Mouse (Mus musculus) limb, embryonic 14.5 days (tissue): ENCODE results near the gene Col26a1. TPM values are rescaled to one million over a fixed set of nuclear protein-coding genes. Genes with fewer than 3 reads are reported as not detected.

Experiments used
- ATAC-seq: fragments of 200-750 bp; cut with Nextera tagmentation; 2 replicates; pipeline ENCODE4 v1.8.0; 2017; ENCODE audit warnings: low read depth, moderate number of reproducible peaks, moderate TSS enrichment; ENCODE audit not compliant: low FRiP score
- DNase-seq: peaks from one replicate; pipeline ENCODE4 v3.0.0-alpha.2; 2015; ENCODE audit warnings: low spot score
- H3K27ac ChIP-seq: fragments of 300-500 bp; sonication (generic); replicated peaks from 2 replicates; pipeline ENCODE4 v1.5.1; 2014; ENCODE audit warnings: low read depth, mild to moderate bottlenecking, low read length, moderate library complexity, mixed read lengths
- H3K27me3 ChIP-seq: fragments of 300-500 bp; sonication (generic); 2 replicates; pipeline ENCODE4 v1.6.1; 2014; ENCODE audit warnings: low read length, mixed read lengths; ENCODE audit not compliant: control insufficient read depth, insufficient read depth
- H3K36me3 ChIP-seq: fragments of 300-500 bp; sonication (generic); 2 replicates; pipeline ENCODE4 v1.6.1; 2014; ENCODE audit warnings: mild to moderate bottlenecking, low read length, moderate library complexity, mixed read lengths; ENCODE audit not compliant: control insufficient read depth, insufficient read depth
- H3K4me1 ChIP-seq: fragments of 300-500 bp; sonication (generic); 2 replicates; pipeline ENCODE4 v1.6.1; 2014; ENCODE audit warnings: antibody characterized with exemption, low read length, mixed read lengths; ENCODE audit not compliant: control insufficient read depth, insufficient read depth
- H3K4me2 ChIP-seq: fragments of 300-500 bp; sonication (generic); replicated peaks from 2 replicates; pipeline ENCODE4 v1.6.1; 2014; ENCODE audit warnings: low read depth, mild to moderate bottlenecking, low read length, moderate library complexity; ENCODE audit not compliant: severe bottlenecking
- H3K4me3 ChIP-seq: fragments of 300-500 bp; sonication (generic); replicated peaks from 2 replicates; pipeline ENCODE4 v1.5.1; 2014; ENCODE audit warnings: low read length
- H3K9ac ChIP-seq: fragments of 300-500 bp; sonication (generic); 2 replicates; pipeline ENCODE4 v1.6.1; 2014; ENCODE audit warnings: mild to moderate bottlenecking, low read depth, low read length, moderate library complexity; ENCODE audit not compliant: severe bottlenecking
- H3K9me3 ChIP-seq: fragments of 300-500 bp; sonication (generic); 2 replicates; pipeline ENCODE4 v1.6.1; 2016; ENCODE audit warnings: low read length; ENCODE audit not compliant: control insufficient read depth
- POLR2A ChIP-seq: fragments of 200-500 bp; IDR thresholded peaks from 2 replicates; pipeline ENCODE4 v1.8.0; 2012; ENCODE audit warnings: inconsistent platforms, mild to moderate bottlenecking, moderate library complexity, borderline replicate concordance; ENCODE audit not compliant: insufficient read depth, insufficient read length; ENCODE audit errors: extremely low read depth
- WGBS: fragments of 180-500 bp; shearing (Covaris S2); extraction: QIAGEN DNeasy Blood & Tissue Kit; methylation state at CpG from one replicate; pipeline ENCODE4 v1.1.7; 2014; 5-methylcytosine and 5-hydroxymethylcytosine counted together
- polyA plus RNA-seq, 2 experiments: library from polyadenylated mRNA; depleted of rRNA in 1 of 2; stranded (reverse) in 1 of 2; unstranded in 1 of 2; fragments of >200 nt; fragmentation: Nextera tagmentation in 1 of 2; extraction: Ambion mirVana in 1 of 2; gene quantifications; 2 replicates each; pipeline versions ENCODE4 v1.2.1 to v1.2.3; 2012 to 2014

The Col26a1 gene
- polyA plus RNA-seq, 2 experiments = 85.5 to 219 TPM

GRCm38 (mm10) chr5:136714232-136714875, 168.7 kb downstream of the Col26a1 start:
- Histone ChIP-seq H3K36me3 (no peaks in the 10 kb centered on the region), H3K4me3 (peak overlapping the region; percentile 5; the same call in 1 of the 2 replicates), H3K27me3 (no peaks in the 10 kb centered on the region; the same call in none of the 2 replicates), H3K27ac (no peak overlapping the region), H3K9ac (no peak overlapping the region), H3K9me3 (no peaks in the 10 kb centered on the region), H3K4me1 (peaks cover 17% of the 10 kb centered on the region), H3K4me2 (peak overlapping the region; percentile 37)
- WGBS = 28% methylated on average over 29 of the region's 32 CpGs
- ATAC-seq = no peak
- peak; percentile 52 for DNase-seq
- no peak for TF ChIP-seq POLR2A

DNA sequence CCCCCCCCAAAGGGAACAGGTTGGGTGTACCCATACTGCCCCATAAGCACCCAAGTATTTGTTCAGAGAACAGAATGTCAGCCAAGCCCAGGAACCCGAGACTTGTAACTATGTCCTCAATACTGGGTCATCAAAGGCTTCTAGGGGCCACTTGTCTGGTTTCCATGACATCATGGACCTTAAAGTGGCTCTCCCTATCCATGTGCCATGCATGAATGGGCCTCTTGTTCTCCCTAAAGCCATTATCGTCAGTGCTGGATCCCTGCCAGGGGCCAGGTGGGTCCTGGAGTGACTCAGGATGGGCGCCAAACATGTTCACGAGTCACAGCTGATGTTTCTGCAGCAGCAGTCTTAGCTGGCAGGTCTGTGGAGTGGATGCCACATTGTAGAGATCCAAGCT, 172.3 kb downstream of the Col26a1 start:
- DNase-seq (peak; percentile 21), ATAC-seq (no peak; the same call in 1 of the 2 replicates)
- H3K4me1 ChIP-seq = peaks cover 14% of the 10 kb centered on the region
- no peak overlapping the region for H3K9ac ChIP-seq
- no peak overlapping the region for H3K4me2 ChIP-seq
- no peak overlapping the region; the same call in 1 of the 2 replicates for H3K27ac ChIP-seq
- H3K27me3 ChIP-seq = no peaks in the 10 kb centered on the region; the same call in none of the 2 replicates
- no peak for TF ChIP-seq POLR2A
- no peak overlapping the region for H3K4me3 ChIP-seq
- WGBS = 42% methylated on average over 4 of the region's 4 CpGs
- H3K36me3 ChIP-seq = no peaks in the 10 kb centered on the region
- H3K9me3 ChIP-seq = no peaks in the 10 kb centered on the region

DNA sequence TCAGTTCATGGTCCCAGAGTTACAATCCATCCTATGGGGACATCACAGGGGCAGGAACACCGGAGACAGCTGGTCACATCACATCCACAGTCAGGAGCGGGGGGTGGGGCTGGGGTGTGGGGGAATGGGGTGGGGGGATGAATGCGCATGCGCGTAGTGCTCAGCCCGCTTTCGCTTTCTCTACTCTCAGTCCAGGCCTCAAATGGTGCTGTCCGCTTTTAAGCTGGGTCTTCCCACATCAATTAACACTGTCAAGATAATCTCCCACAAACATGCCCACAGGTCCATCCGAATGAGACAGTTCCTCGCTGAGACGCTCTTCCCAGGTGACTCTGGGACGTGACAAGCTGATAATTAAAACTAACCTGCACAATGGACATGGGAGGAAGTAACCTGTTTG, 174.9 kb downstream of the Col26a1 start:
- peaks cover 7% of the 10 kb centered on the region for H3K4me1 ChIP-seq
- H3K9ac ChIP-seq = no peak overlapping the region
- H3K4me3 ChIP-seq = no peak overlapping the region
- no peaks in the 10 kb centered on the region for H3K36me3 ChIP-seq
- TF ChIP-seq POLR2A = no peak
- H3K27me3 ChIP-seq = no peaks in the 10 kb centered on the region
- DNase-seq (no peak), ATAC-seq (no peak)
- 72% methylated on average over 11 of the region's 12 CpGs for WGBS
- no peak overlapping the region for H3K4me2 ChIP-seq
- no peaks in the 10 kb centered on the region for H3K9me3 ChIP-seq
- H3K27ac ChIP-seq = no peak overlapping the region

- Histone ChIP-seq H3K9ac (no peak overlapping the region), H3K27ac (no peak overlapping the region), H3K27me3 (no peaks in the 10 kb centered on the region), H3K4me3 (no peak overlapping the region), H3K4me1 (peaks cover 7% of the 10 kb centered on the region), H3K4me2 (no peak overlapping the region), H3K36me3 (no peaks in the 10 kb centered on the region), H3K9me3 (no peaks in the 10 kb centered on the region)
- DNase-seq = peak; percentile 78
- 0% methylated on average over 9 of the region's 9 CpGs for WGBS
- TF ChIP-seq POLR2A = no peak
- ATAC-seq = peak; percentile 41; the same call in 1 of the 2 replicates
Observed at GRCm38 (mm10) chr5:136706803-136707202, 176.2 kb downstream of the Col26a1 start.

- over 99% methylated on average over 3 of the region's 3 CpGs for WGBS
- no peak overlapping the region for H3K9ac ChIP-seq
- H3K27ac ChIP-seq = no peak overlapping the region
- no peak for DNase-seq
- no peak for ATAC-seq
- H3K4me3 ChIP-seq = no peak overlapping the region
- no peak overlapping the region for H3K4me2 ChIP-seq
- H3K36me3 ChIP-seq = no peaks in the 10 kb centered on the region
- H3K27me3 ChIP-seq = no peaks in the 10 kb centered on the region
- no peak for TF ChIP-seq POLR2A
- H3K9me3 ChIP-seq = no peaks in the 10 kb centered on the region
- peaks cover under 1% of the 10 kb centered on the region for H3K4me1 ChIP-seq
Observed at GRCm38 (mm10) chr5:136705532-136705931, 177.5 kb downstream of the Col26a1 start.
